Mouse (Mus musculus): ENCODE results near the gene Sema3e.

Gene Sema3e

GRCm38 (mm10) chr5:14209962-14210361, 184.9 kb downstream of the Sema3e start:
- no peak for DNase-seq (ENCODE audit: low spot score)

GRCm38 (mm10) chr5:14216211-14216610, 191.1 kb downstream of the Sema3e start:
- no peak for DNase-seq (ENCODE audit: low spot score)

GRCm38 (mm10) chr5:14218677-14219076, 193.6 kb downstream of the Sema3e start:
- no peak for DNase-seq (ENCODE audit: low spot score)

GRCm38 (mm10) chr5:14224509-14224908, 199.4 kb downstream of the Sema3e start:
- no peak for DNase-seq (ENCODE audit: low spot score)

GRCm38 (mm10) chr5:14231027-14231426, 206.0 kb downstream of the Sema3e start:
- DNase-seq (ENCODE audit: low spot score), result no peak

GRCm38 (mm10) chr5:14252583-14252982, 227.5 kb downstream of the Sema3e start:
- no peak for DNase-seq (ENCODE audit: low spot score)

GRCm38 (mm10) chr5:14253328-14253727, 228.3 kb downstream of the Sema3e start:
- no peak for DNase-seq (ENCODE audit: low spot score)

GRCm38 (mm10) chr5:14260156-14260555, 235.1 kb downstream of the Sema3e start:
- no peak for DNase-seq (ENCODE audit: low spot score)

- no peak for DNase-seq (ENCODE audit: low spot score)
Measured at GRCm38 (mm10) chr5:14267400-14267799, 242.3 kb downstream of the Sema3e start.
